Mouse (Mus musculus): ENCODE results near the gene Aasdh. TPM values are rescaled to one million over a fixed set of nuclear protein-coding genes. Genes with fewer than 3 reads are reported as not detected.

Gene Aasdh
- polyA plus RNA-seq (2017; shearing (Covaris generic)), result 10 to 100 TPM; 20.6 to 20.9 TPM

GRCm38 (mm10) chr5:76905405-76906154 lies at the start of gene Aasdh:
Gene Aasdh, minus strand, starts transcription at chr5:76905514.

GRCm38 (mm10) chr5:76951106-76952027 lies 46.1 kb upstream of the Aasdh start, which contains the start of the genes Paics and Ppat:
Gene Paics, plus strand, starts transcription at chr5:76951307.
Gene Ppat, minus strand, starts transcription at chr5:76951578.

Other genes with a start within 250 kb of the Aasdh start
- 1 to 10 TPM in 1 of 2 experiments, under 1 TPM in 1; 0.77 to 3.2 TPM for gene C530008M17Rik, start 249.0 kb downstream of the Aasdh start, polyA plus RNA-seq (2017; shearing (Covaris generic))
- 100 to 1,000 TPM; 113 to 117 TPM for gene Paics, start 45.8 kb upstream of the Aasdh start, polyA plus RNA-seq (2017; shearing (Covaris generic))
- 10 to 100 TPM; 25.5 to 39.2 TPM for gene Ppat, start 46.1 kb upstream of the Aasdh start, polyA plus RNA-seq (2017; shearing (Covaris generic))
- 10 to 100 TPM; 81.9 to 97.6 TPM for gene Srp72, start 69.2 kb upstream of the Aasdh start, polyA plus RNA-seq (2017; shearing (Covaris generic))
- gene Arl9, start 98.5 kb upstream of the Aasdh start, polyA plus RNA-seq (2017; shearing (Covaris generic)), result under 1 TPM in 1 of 2 experiments, not detected in 1; 0.41 TPM
- 1 to 10 TPM in 1 of 2 experiments, under 1 TPM in 1; 0.12 to 1.0 TPM for gene Thegl, start 110.5 kb upstream of the Aasdh start, polyA plus RNA-seq (2017; shearing (Covaris generic))
- gene Hopx, start 209.6 kb upstream of the Aasdh start, polyA plus RNA-seq (2017; shearing (Covaris generic)), result 100 to 1,000 TPM; 182 to 272 TPM